Comparison of ENCODE assay signal across 12 mouse cellular contexts in the genomic region with DNA sequence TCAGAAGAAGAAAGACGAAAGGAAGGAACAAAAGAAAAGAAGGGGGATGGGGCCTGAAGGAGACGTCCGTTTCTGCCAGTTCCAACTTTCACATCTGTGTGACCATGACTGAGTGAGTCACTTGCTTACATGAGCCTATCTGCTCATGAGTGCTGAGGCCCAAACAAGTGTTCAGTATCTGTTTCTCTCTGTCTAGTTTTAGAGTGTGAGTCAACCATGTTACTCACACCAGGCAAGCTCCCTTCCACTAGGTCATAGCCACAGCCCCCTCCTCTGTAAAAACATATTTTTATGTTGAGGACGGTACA. TPM values are rescaled to one million over a fixed set of nuclear protein-coding genes. Genes with fewer than 3 reads are reported as not detected.
A peak's percentile ranks its signal among the peaks of the same experiment; 100 is the strongest.
DNase-seq lines count a peak whose midpoint lies in the region; ATAC-seq and TF ChIP-seq lines count a peak whose summit lies in the region.
"Had no signal": no experiment of that assay in that cellular context is flagged by ENCODE, and none has a peak within 500 bp of the region (broad histone marks: within the 10 kb centered on the region; RNA-seq: fewer than 3 reads in every experiment).

No protein-coding gene starts in this region.

- H3K4me1 ChIP-seq in heart, embryonic 12.5 days (replicated peaks): peaks cover 16% of the 10 kb centered on the region
- peaks cover 2% of the 10 kb centered on the region for H3K4me1 ChIP-seq in heart, adult 2 months (ENCODE audit: control insufficient read depth, insufficient read depth, low read length)
- peaks cover 2 to 18% of the 10 kb centered on the region in 2 experiments; a peak in 2 of 4 replicates for H3K4me1 ChIP-seq in CH12.LX (ENCODE audit: control insufficient read depth in 1 of 2, insufficient read depth in 2 of 2)
- peaks cover 14% of the 10 kb centered on the region for H3K4me1 ChIP-seq in embryonic facial prominence, embryonic 13.5 days
- H3K4me1 ChIP-seq in liver, embryonic 14.5 days (replicated peaks; ENCODE audit: control insufficient read depth in 2 of 2, insufficient read depth in 2 of 2, low read length in 1 of 2): peaks cover 51 to 58% of the 10 kb centered on the region in 2 experiments
- 0 out of 2 replicates have a peak, but pooled peaks cover 1% of the 10 kb centered on the region for H3K4me1 ChIP-seq in forebrain, embryonic 11.5 days (replicated peaks; ENCODE audit: control insufficient read depth, insufficient read depth, low read length)
- H3K4me1 ChIP-seq: hindbrain, embryonic 15.5 days had no signal

- intact Hi-C loops in heart, adult 2 months (cut with DNase I): no loop called here

- no peak for TF ChIP-seq RAD21 in CH12.LX (IDR thresholded peaks at IDR 0.05; ENCODE audit: low read depth, low read length)

- 69% methylated on average over 4 of the region's 4 CpGs for WGBS in heart, embryonic 12.5 days
- 66% methylated on average over 4 of the region's 4 CpGs for WGBS in heart, adult 2 months
- WGBS in embryonic facial prominence, embryonic 13.5 days: 52% methylated on average over 4 of the region's 4 CpGs
- WGBS in liver, embryonic 14.5 days (ENCODE audit: insufficient replicate concordance): 67% methylated on average over 4 of the region's 4 CpGs
- 81% methylated on average over 4 of the region's 4 CpGs for WGBS in forebrain, embryonic 11.5 days

- dilution Hi-C loops in CH12.LX (cut with MboI; ENCODE audit: extremely low pct_ligation_motif_present, extremely low pct_unique_long_range_greater_than_20kb, low sequenced_read_pairs): no loop called here

- H3K27me3 ChIP-seq in heart, embryonic 12.5 days (replicated peaks): no peaks in the 10 kb centered on the region
- no peaks in the 10 kb centered on the region for H3K27me3 ChIP-seq in heart, adult 2 months (ENCODE audit: control insufficient read depth, insufficient read depth, low read length)
- no peaks in the 10 kb centered on the region for H3K27me3 ChIP-seq in CH12.LX (replicated peaks)
- H3K27me3 ChIP-seq in embryonic facial prominence, embryonic 13.5 days: no peaks in the 10 kb centered on the region
- H3K27me3 ChIP-seq in liver, embryonic 14.5 days (ENCODE audit: control insufficient read depth, insufficient read depth, low read length): no peaks in the 10 kb centered on the region
- no peaks in the 10 kb centered on the region for H3K27me3 ChIP-seq in forebrain, embryonic 11.5 days (ENCODE audit: control insufficient read depth, insufficient read depth, low read length)
- H3K27me3 ChIP-seq: hindbrain, embryonic 15.5 days; megakaryocyte, embryonic 14.5 days had no signal

- no peak overlapping the region for H3K27ac ChIP-seq in heart, embryonic 12.5 days (ENCODE audit: poor library complexity, severe bottlenecking)
- no peak overlapping the region for H3K27ac ChIP-seq in heart, adult 2 months
- H3K27ac ChIP-seq in CH12.LX (ENCODE audit: insufficient read depth, low read depth): no peak overlapping the region
- H3K27ac ChIP-seq in embryonic facial prominence, embryonic 13.5 days: 0 out of 2 replicates have a peak overlapping the region, but pooled peaks have one; percentile 78
- peak overlapping the region; percentile 51 for H3K27ac ChIP-seq in liver, embryonic 14.5 days
- no peak overlapping the region for H3K27ac ChIP-seq in forebrain, embryonic 11.5 days (ENCODE audit: low read depth, low read length)
- H3K27ac ChIP-seq: forebrain, embryonic 10.5 days; hindbrain, embryonic 15.5 days had no signal

- H3K9ac ChIP-seq in heart, embryonic 12.5 days: no peak overlapping the region
- H3K9ac ChIP-seq in heart, adult 2 months (ENCODE audit: low read depth, low read length): no peak overlapping the region
- no peak overlapping the region for H3K9ac ChIP-seq in CH12.LX (ENCODE audit: insufficient read depth, low read depth)
- no peak overlapping the region for H3K9ac ChIP-seq in embryonic facial prominence, embryonic 13.5 days
- no peak overlapping the region for H3K9ac ChIP-seq in liver, embryonic 14.5 days (replicated peaks)
- H3K9ac ChIP-seq in forebrain, embryonic 11.5 days (ENCODE audit: low read length): no peak overlapping the region
- H3K9ac ChIP-seq: hindbrain, embryonic 15.5 days had no signal

- in situ Hi-C loops in CH12.LX (cut with MboI; ENCODE audit: low pct_ligation_motif_present, low pct_unique_long_range_greater_than_20kb, low sequenced_read_pairs): no loop called here

- H3K4me3 ChIP-seq in heart, embryonic 12.5 days: no peak overlapping the region
- H3K4me3 ChIP-seq in heart, adult 2 months: no peak overlapping the region
- H3K4me3 ChIP-seq in CH12.LX (replicated peaks in 1 of 3; ENCODE audit: low read depth in 2 of 3, low read length in 2 of 3, poor library complexity in 1 of 3): no peak overlapping the region
- H3K4me3 ChIP-seq in embryonic facial prominence, embryonic 13.5 days: no peak overlapping the region
- no peak overlapping the region for H3K4me3 ChIP-seq in liver, embryonic 14.5 days (ENCODE audit: insufficient read depth in 1 of 2, low read depth in 2 of 2, low read length in 2 of 2)
- H3K4me3 ChIP-seq in forebrain, embryonic 11.5 days (ENCODE audit: low read depth, low read length): no peak overlapping the region
- H3K4me3 ChIP-seq: forebrain, embryonic 10.5 days; hindbrain, embryonic 15.5 days; megakaryocyte, embryonic 14.5 days had no signal

- no peak overlapping the region for H3K4me2 ChIP-seq in heart, embryonic 12.5 days
- no peak overlapping the region for H3K4me2 ChIP-seq in CH12.LX (ENCODE audit: insufficient read depth, low read depth, poor library complexity, severe bottlenecking)
- H3K4me2 ChIP-seq in embryonic facial prominence, embryonic 13.5 days: no peak overlapping the region
- H3K4me2 ChIP-seq in liver, embryonic 14.5 days (ENCODE audit: low read depth): peak overlapping the region; percentile 52; the same call in 1 of the 2 replicates
- no peak overlapping the region for H3K4me2 ChIP-seq in forebrain, embryonic 11.5 days (ENCODE audit: low read depth, low read length, severe bottlenecking)
- H3K4me2 ChIP-seq: hindbrain, embryonic 15.5 days had no signal

- no peak for TF ChIP-seq CTCF in heart, adult 2 months (IDR thresholded peaks at IDR 0.05)
- no peak for TF ChIP-seq CTCF in CH12.LX (conservative IDR thresholded peaks at IDR 0.05 in 1 of 2, IDR thresholded peaks at IDR 0.05 in 1 of 2; ENCODE audit: low read depth in 2 of 2, low read length in 2 of 2)
- no peak for TF ChIP-seq CTCF in liver, embryonic 14.5 days (IDR thresholded peaks at IDR 0.05; ENCODE audit: low read depth)

- no peaks in the 10 kb centered on the region for H3K9me3 ChIP-seq in heart, embryonic 12.5 days (replicated peaks)
- no peaks in the 10 kb centered on the region for H3K9me3 ChIP-seq in CH12.LX (replicated peaks; ENCODE audit: low read length)
- H3K9me3 ChIP-seq in embryonic facial prominence, embryonic 13.5 days: no peaks in the 10 kb centered on the region
- H3K9me3 ChIP-seq in liver, embryonic 14.5 days (ENCODE audit: control insufficient read depth, low read length): no peaks in the 10 kb centered on the region
- H3K9me3 ChIP-seq in forebrain, embryonic 11.5 days (ENCODE audit: control insufficient read depth, low read length): no peaks in the 10 kb centered on the region
- H3K9me3 ChIP-seq: forebrain, embryonic 10.5 days; hindbrain, embryonic 15.5 days; megakaryocyte, embryonic 14.5 days had no signal

- H3K36me3 ChIP-seq in heart, embryonic 12.5 days: no peaks in the 10 kb centered on the region
- no peaks in the 10 kb centered on the region for H3K36me3 ChIP-seq in heart, adult 2 months (ENCODE audit: control insufficient read depth, insufficient read depth, low read length)
- no peaks in the 10 kb centered on the region for H3K36me3 ChIP-seq in CH12.LX (replicated peaks in 1 of 2; ENCODE audit: control insufficient read depth in 1 of 2, insufficient read depth in 1 of 2, low read length in 1 of 2)
- H3K36me3 ChIP-seq in embryonic facial prominence, embryonic 13.5 days: no peaks in the 10 kb centered on the region
- no peaks in the 10 kb centered on the region for H3K36me3 ChIP-seq in liver, embryonic 14.5 days (replicated peaks; ENCODE audit: control insufficient read depth, insufficient read depth, low read depth)
- H3K36me3 ChIP-seq in forebrain, embryonic 11.5 days (ENCODE audit: control insufficient read depth, insufficient read depth, low read length): no peaks in the 10 kb centered on the region
- H3K36me3 ChIP-seq: forebrain, embryonic 10.5 days; hindbrain, embryonic 15.5 days had no signal

- TF ChIP-seq POLR2A in heart, adult 2 months (IDR thresholded peaks at IDR 0.05; ENCODE audit: insufficient read depth, low read depth, low read length): no peak
- no peak for TF ChIP-seq POLR2A in CH12.LX (IDR thresholded peaks at IDR 0.05; ENCODE audit: low read depth, low read length)

- ATAC-seq in heart, embryonic 12.5 days (ENCODE audit: insufficient number of reproducible peaks, low FRiP score): peak; percentile 6; the same call in 1 of the 2 replicates
- no peak for ATAC-seq in embryonic facial prominence, embryonic 13.5 days (ENCODE audit: insufficient number of reproducible peaks, insufficient read depth, low FRiP score, low TSS enrichment, low read depth)
- no peak for ATAC-seq in liver, embryonic 14.5 days (ENCODE audit: insufficient read depth)
- ATAC-seq in forebrain, embryonic 11.5 days (replicated peaks; ENCODE audit: low FRiP score): no peak
- ATAC-seq in megakaryocyte-erythroid progenitor cell, adult 5-6 weeks (replicated peaks; ENCODE audit: low FRiP score, low TSS enrichment, poor library complexity, severe bottlenecking): no peak

- no peak for DNase-seq in heart, adult 2 months
- peak; percentile 32 for DNase-seq in CH12.LX (ENCODE audit: extremely low read depth)
- DNase-seq in liver, embryonic 14.5 days (ENCODE audit: low read depth in 3 of 3, low spot score in 3 of 3): no peak
- DNase-seq in forebrain, embryonic 11.5 days (ENCODE audit: low spot score): no peak
- no peak for DNase-seq in lung, adult 18-20 months
- DNase-seq: cerebellum, postnatal 25 days had no signal

- no peak for TF ChIP-seq EP300 in heart, adult 2 months (IDR thresholded peaks at IDR 0.05; ENCODE audit: insufficient read depth, low read depth, low read length)
- no peak for TF ChIP-seq EP300 in CH12.LX (IDR thresholded peaks at IDR 0.05; ENCODE audit: low read length)
- TF ChIP-seq EP300 in liver, embryonic 14.5 days (IDR thresholded peaks at IDR 0.05; ENCODE audit: low read depth): no peak

- no peaks in the 10 kb centered on the region for H3K79me2 ChIP-seq in heart, adult 2 months (replicated peaks; ENCODE audit: control insufficient read depth, insufficient read depth, low read length)
- H3K79me2 ChIP-seq in CH12.LX (replicated peaks; ENCODE audit: control insufficient read depth, extremely low read depth, insufficient read depth, poor library complexity, severe bottlenecking): no peaks in the 10 kb centered on the region

RNA-seq across cellular contexts. Expression of a gene that starts 10.4 kb away (rescaled TPM):
- polyA plus RNA-seq in heart, embryonic 12.5 days (2016; fragmentation: Nextera tagmentation; extraction: Ambion mirVana): 22.1 and 22.5 TPM in 2 replicates
- 10 to 100 TPM; 21.0 to 21.9 TPM for total RNA-seq in heart, adult 2 months (2021)
- polyA plus RNA-seq in heart, adult 2 months (2012; rRNA removed): 15.3 and 28.3 TPM in 2 replicates
- total RNA-seq in CH12.LX (2012; rRNA removed) (10.4 TPM in 2 replicates), CH12.LX (2014; rRNA removed) (4.5 TPM in 2 replicates)
- 3.5 and 4.1 TPM in 2 replicates for polyA plus RNA-seq in CH12.LX (2012; ENCODE audit: insufficient read length, low read depth)
- 6.8 and 9.5 TPM in 2 replicates for polyA plus RNA-seq in embryonic facial prominence, embryonic 13.5 days (2015; fragmentation: Nextera tagmentation; extraction: Ambion mirVana)
- polyA plus RNA-seq in liver, embryonic 14.5 days (2012; rRNA removed): 32.8 and 33.8 TPM in 2 replicates
- 63.5 and 69.3 TPM in 2 replicates for polyA plus RNA-seq in liver, embryonic 14.5 days (2014; fragmentation: Nextera tagmentation; extraction: Ambion mirVana)
- 6.2 and 9.1 TPM in 2 replicates for polyA plus RNA-seq in forebrain, embryonic 11.5 days (2014; fragmentation: Nextera tagmentation; extraction: Ambion mirVana)
- 44.2 and 51.6 TPM in 2 replicates for total RNA-seq in megakaryocyte-erythroid progenitor cell, adult 5-6 weeks (2014; fragmentation: Nextera tagmentation)
- 27.1 and 35.5 TPM in 2 replicates for total RNA-seq in megakaryocyte-erythroid progenitor cell, adult 5-6 weeks (2017)

Comparison
In these comparisons a context has a peak if more than half of its experiments do, and no peak if none do; other contexts are left out.
1. H3K27ac ChIP-seq: peak in embryonic facial prominence, embryonic 13.5 days (single experiment) and liver, embryonic 14.5 days (single experiment); none in heart, embryonic 12.5 days (single experiment), heart, adult 2 months (single experiment), CH12.LX (single experiment) and forebrain, embryonic 11.5 days (single experiment).